Mouse (Mus musculus) CD8-positive naive resting alpha-beta T cell, adult 2 months (primary cell): ENCODE data around the gene Slc48a1.

Source experiments
- DNase-seq, 2 experiments: peaks; one replicate each; pipeline ENCODE4 v3.0.0; 2022; ENCODE audit warnings: low read depth in 2 of 2, low spot score in 2 of 2

Gene Slc48a1

GRCm38 (mm10) chr15:97800853-97801252 is 22.5 kb downstream of the Slc48a1 start:
- no peak for DNase-seq

GRCm38 (mm10) chr15:97801811-97802210 is 23.5 kb downstream of the Slc48a1 start:
- DNase-seq: no peak

GRCm38 (mm10) chr15:97802575-97802974 is 24.3 kb downstream of the Slc48a1 start:
- no peak for DNase-seq

- no peak for DNase-seq
Measured at GRCm38 (mm10) chr15:97807867-97808266, 29.5 kb downstream of the Slc48a1 start.

- DNase-seq: no peak
Measured at GRCm38 (mm10) chr15:97808532-97808931, 30.2 kb downstream of the Slc48a1 start.

GRCm38 (mm10) chr15:97809206-97809605 is 30.9 kb downstream of the Slc48a1 start:
- no peak for DNase-seq

GRCm38 (mm10) chr15:97809942-97810341 is 31.6 kb downstream of the Slc48a1 start:
- DNase-seq: no peak

GRCm38 (mm10) chr15:97810399-97810798 is 32.1 kb downstream of the Slc48a1 start:
- DNase-seq: no peak

GRCm38 (mm10) chr15:97811307-97811706 is 33.0 kb downstream of the Slc48a1 start:
- no peak for DNase-seq

- no peak for DNase-seq
Measured at GRCm38 (mm10) chr15:97812126-97812525, 33.8 kb downstream of the Slc48a1 start.

GRCm38 (mm10) chr15:97812875-97813274 is 34.6 kb downstream of the Slc48a1 start:
- no peak for DNase-seq

- no peak for DNase-seq
Measured at GRCm38 (mm10) chr15:97813452-97814204, 35.3 kb downstream of the Slc48a1 start.

GRCm38 (mm10) chr15:97814703-97815102 is 36.4 kb downstream of the Slc48a1 start:
- DNase-seq: no peak

GRCm38 (mm10) chr15:97815254-97815653 is 36.9 kb downstream of the Slc48a1 start:
- no peak for DNase-seq

- no peak for DNase-seq
Measured at GRCm38 (mm10) chr15:97816199-97816994, 38.1 kb downstream of the Slc48a1 start.

GRCm38 (mm10) chr15:97819937-97820336 is 41.6 kb downstream of the Slc48a1 start:
- no peak for DNase-seq

GRCm38 (mm10) chr15:97821321-97821982 is 43.1 kb downstream of the Slc48a1 start:
- no peak for DNase-seq

- DNase-seq: no peak
Measured at GRCm38 (mm10) chr15:97821983-97822363, 43.7 kb downstream of the Slc48a1 start.

GRCm38 (mm10) chr15:97822545-97823228 is 44.4 kb downstream of the Slc48a1 start:
- DNase-seq: no peak

- no peak for DNase-seq
Measured at GRCm38 (mm10) chr15:97823479-97823878, 45.2 kb downstream of the Slc48a1 start.

- DNase-seq: no peak
Measured at GRCm38 (mm10) chr15:97824042-97824441, 45.7 kb downstream of the Slc48a1 start.
